Mouse (Mus musculus) gastrocnemius, postnatal 14 days (tissue): Measurements from ENCODE around the gene Smpx. TPM values are rescaled to one million over a fixed set of nuclear protein-coding genes. Genes with fewer than 3 reads are reported as not detected.

Source experiments
- DNase-seq: peaks from one replicate; pipeline ENCODE4 v3.0.0; 2021; ENCODE audit warnings: mixed read lengths
- intact Hi-C: fragments of 180-260 bp; cut with DNase I; formaldehyde crosslinking; loops from one replicate; pipeline ENCODE4 v1.15.1; 2025; ENCODE audit warnings: low total_unique reads
- long read RNA-seq, 2 experiments: library from polyadenylated mRNA; stranded (forward); transcript quantifications; one replicate each; pipeline ENCODE4 v2.0.0; 2021
- total RNA-seq, 2 experiments: library from RNA; stranded (reverse); gene quantifications; 2 replicates each; pipeline ENCODE4 v1.2.3; 2021

Smpx gene
- total RNA-seq: 100 to 1,000 TPM; 453 to 560 TPM
- long read RNA-seq, experiment 1, transcript Smpx-203 (5 exons, 898 nt): minor isoform, 44 of 299 reads
- long read RNA-seq, experiment 1, transcript Smpx-201 (6 exons, 1,152 nt): major isoform, 231 of 299 reads
- long read RNA-seq, experiment 1, partial matches to known transcripts: 7 of 299 reads
- long read RNA-seq, experiment 1, other reads (novel, unspliced or antisense): 13 of 299 reads
- long read RNA-seq, experiment 2, transcript Smpx-201 (6 exons, 1,152 nt): major isoform, 272 of 393 reads
- long read RNA-seq, experiment 2, transcript Smpx-203 (5 exons, 898 nt): minor isoform, 77 of 393 reads
- long read RNA-seq, experiment 2, partial matches to known transcripts: 28 of 393 reads
- long read RNA-seq, experiment 2, other reads (novel, unspliced or antisense): 15 of 393 reads

DNA sequence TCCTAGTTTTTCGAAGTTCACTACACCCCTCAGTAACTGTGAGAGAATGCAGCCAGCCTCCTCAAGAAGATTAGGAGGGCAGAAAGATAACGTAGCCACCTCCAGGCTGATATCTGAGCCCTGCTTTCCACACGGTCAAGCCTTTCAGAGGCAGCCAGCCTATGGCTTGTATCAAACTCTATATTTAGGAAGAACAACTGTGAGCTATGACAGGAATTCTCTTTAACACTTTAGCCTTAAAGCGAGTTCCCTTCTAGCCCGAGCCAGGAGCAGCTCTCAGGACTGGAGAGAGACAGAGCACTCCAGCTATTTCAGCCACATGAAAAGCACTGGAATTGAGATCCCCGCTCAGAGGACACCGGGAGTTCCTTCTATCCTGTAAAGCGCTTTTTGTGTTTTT, at the start of gene Smpx:
Gene Smpx, plus strand, starts transcription at position 49 of the 400 bp plus-strand sequence.
- intact Hi-C loops: no loop called here
- no peak for DNase-seq

DNA sequence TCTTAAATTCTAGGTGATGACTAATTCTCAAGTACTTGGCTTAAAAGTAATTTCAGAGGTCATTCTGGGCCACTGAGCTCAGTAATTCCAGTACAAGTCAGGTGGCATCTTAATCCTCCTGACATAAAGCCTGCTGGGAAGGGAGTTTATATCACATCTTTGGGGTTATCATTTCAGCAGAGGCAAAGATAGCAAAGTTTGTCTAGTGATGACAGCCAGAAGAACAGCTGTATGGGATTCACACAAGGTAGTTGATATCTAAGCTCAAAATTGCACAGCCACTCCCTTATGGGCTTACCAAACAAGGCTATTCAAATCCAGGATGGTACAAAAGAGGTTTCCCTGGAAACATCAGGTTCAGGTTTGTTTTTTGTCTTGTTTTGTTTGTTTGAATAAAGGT, 43.7 kb upstream of the Smpx start:
- no peak for DNase-seq
- intact Hi-C loops: no loop called here

DNA sequence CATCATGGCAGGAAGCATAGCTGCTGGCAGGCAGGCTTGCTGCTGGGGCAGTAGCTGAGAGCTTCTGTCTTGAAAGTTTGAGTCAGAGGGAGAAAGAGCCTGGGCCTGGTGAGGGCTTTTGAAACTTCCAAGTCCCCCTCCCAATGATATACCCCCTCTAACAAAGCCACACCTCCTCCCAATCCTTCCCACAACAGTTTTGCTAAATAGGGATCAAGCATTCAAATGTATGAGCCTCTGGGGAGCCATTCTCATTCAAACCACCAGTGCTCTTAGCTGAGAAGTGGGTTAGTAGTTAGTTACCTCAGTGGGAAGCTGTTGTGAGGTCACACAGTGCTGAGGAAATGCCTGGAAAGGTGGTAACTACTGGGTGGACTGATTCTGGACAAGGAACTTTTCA, 41.4 kb upstream of the Smpx start:
- intact Hi-C loops: no loop called here

DNA sequence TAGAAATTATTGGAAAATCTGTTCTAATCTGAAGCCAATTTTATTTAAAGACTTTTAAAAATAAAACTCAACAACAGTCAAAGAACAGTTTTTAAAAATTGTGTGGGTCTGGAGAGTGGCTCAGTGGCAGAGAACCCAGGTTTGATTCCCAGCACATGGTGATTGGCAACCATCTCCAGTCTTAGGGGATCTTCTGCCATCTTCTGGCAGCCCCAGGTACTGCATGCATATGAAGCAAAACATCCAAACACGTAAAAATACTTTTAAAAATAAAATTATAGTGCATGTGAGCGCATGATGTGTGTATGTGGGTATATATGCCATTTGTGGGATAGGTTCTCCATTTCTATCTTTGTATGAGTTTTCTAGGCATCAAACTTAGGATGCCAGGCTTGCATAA, 26.9 kb upstream of the Smpx start:
- intact Hi-C loops: no loop called here
- DNase-seq: no peak

More for the DNA sequence above, 41.4 kb upstream of the Smpx start:
- no peak for DNase-seq

DNA sequence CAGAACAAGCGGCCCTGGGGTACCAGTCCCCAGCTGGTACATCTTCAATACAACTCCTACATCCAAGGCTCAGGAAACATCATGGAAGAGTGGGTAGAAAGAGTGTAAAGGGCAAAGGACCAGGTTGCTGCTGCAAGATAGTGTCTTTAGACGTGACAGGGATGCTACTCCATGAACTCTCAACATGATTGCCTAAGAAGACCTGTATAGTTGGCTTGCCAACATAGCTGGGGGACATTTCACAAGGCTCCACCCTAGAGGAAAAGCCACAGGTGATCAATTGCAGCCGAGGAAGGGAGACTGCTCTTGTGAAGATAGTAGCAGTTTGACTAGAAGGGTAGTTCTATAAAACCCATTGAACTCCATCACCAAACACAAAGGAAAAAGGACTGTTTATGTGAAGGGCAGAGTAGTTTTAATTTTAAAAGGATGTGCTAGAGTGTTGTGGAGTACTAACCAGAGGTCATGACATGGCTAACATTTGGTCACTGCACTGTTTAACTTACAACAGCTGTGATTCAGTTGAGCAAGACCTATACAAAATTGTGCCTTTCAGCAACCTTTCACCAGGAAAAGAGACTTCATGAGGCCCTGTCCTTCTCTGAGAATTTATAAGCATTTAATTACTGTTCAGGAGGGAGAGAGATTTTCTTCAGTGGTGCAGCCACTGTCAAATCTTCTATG, 23.9 kb upstream of the Smpx start:
- intact Hi-C loops: no loop called here
- no peak for DNase-seq

DNA sequence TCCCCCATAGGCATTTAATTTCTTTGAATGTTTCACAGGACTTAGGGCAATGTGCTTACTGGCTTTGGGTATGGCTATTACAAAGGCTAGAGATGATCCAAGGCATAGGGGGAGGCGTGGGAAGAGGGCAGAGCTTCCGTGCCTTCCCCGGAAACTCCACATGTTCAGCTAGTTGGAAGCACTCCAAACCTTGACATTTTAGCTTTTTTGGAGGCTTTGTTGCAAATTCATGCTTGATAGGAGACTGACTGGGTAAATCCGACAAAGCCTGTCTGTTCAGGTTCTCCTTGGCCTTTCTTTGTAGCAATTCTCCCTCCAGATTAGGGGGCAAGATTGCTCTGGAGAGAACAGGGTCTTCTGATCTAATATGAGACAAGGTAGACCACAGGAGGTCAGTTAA, 7.5 kb upstream of the Smpx start:
- no peak for DNase-seq
- intact Hi-C loops: no loop called here

DNA sequence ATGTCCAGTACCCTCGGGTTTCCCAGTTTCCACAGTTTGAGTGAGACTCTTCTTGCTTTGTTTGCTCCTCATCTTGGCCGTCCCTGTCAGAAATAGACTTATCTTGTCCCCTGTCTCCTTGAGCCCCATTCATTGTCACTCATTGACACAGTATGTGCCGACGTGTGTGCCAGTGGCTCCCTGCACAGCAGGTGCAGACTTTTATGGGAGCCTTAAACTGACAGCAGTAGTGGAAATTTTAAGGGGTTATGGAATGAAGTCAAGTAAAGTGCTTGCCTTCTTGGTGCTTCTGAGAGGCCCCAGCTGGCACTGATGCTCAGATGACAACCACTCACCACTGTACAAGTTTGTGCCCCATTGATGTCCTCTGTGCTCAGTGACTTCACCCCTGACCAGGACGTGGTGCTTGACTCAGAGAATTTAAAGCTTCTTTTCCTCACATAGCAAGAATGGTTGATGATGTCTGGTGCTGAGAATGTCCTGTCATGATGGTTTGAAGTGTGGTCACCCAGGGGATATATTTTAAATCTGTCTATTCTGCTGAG, 1.0 kb upstream of the Smpx start:
- DNase-seq: no peak
- intact Hi-C loops: no loop called here

DNA sequence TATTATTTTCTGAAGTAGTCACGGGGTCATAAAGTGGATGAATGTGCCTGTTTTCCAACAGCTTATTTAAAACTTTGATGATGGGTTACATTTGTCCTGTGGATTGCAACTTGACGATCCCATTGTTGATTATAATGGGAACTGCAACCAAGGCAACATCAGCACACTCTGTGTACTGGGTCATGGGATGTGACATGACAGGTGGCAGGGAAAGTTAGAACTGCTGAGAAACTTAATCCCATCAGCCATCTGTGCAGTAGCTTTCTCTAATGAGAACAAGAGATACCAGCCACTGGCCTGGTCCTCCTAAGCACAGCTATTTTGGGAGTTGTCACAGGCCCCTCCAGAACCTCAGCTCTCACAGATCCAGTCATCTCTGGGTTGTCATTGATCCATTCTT, 8.5 kb downstream of the Smpx start:
- no peak for DNase-seq
- intact Hi-C loops: no loop called here

DNA sequence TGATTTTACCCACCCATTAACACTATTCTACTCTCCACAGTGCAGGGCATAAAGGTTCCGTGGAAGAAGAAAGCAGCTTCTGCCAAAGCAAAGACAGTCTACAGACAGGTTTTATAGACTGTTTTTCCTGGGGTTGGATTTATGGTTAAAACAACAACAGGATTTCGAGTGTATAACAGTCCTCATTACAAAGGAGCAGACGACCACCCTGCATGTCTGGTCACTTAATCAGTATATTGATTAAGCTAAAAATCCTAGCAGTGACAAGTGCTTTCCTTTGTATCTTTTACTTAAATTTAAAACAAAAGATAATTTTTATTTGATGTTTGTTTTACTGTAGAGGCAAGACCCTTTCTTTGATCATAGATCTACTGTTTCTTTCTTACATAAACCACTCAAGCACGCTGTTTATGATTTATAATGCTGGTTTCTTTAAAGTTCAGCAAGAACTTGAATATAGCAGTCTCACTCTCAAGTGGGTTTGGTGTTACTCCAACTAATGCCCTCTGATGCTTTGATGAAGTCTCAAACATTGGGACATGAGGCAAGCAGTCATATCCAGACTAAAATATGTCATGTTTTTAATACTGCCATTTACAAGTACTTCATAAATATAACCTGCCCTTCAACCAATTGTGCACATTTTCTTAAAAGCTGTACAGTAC, 10.0 kb downstream of the Smpx start:
- intact Hi-C loops: no loop called here
- no peak for DNase-seq

DNA sequence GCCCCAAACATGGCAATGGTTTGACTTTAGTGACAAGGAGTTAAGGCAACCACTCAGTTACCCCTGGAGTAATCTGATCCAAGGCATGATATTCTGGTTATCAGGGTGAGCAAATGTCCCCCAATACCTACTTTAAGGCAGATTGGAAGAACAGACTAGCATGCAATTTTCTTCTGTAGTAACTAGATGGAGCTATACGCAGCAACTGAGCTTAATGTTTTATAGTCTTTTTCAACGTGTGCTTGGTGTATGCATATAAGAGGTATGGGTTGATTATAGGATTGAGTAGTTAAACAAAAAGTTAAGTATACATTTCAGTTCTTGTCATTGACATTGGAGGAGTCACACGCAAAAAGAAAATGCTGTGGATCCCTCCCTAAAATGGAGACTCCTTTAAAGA, 21.2 kb downstream of the Smpx start:
- DNase-seq: no peak
- intact Hi-C loops: no loop called here

DNA sequence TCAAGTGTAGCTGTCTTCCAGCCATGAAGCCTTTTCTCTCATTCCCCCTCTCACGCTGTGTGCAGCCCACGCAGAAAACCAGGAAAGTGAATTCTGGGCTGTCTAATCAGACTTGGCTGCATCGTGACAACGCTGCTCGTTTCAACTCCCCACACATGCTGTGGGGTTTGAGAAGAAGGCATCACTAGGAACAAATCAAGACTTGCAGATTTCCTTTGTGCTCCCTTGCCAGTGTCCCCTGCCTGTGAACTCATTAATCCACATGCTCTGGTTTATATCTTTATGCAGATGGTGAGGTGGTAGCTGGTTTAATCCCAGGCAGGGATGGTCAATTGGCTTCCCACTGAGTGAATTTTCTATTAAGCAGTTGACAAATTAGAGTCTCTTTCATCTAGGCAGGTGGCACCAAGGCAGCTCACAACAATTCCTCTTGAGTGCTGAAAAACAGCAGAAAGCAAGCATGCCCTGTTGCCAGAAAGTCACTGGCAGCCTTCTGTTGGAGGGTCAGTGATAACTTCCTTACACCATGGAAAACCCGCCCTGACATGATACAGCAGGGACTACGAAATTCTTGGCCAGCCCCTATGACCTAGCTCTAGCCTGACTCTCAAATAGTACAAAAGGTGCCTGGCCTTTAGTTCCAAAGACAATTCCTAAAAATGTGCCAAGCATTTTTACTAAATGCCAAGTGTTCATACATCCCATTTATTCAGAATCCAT, 32.1 kb downstream of the Smpx start:
- intact Hi-C loops: loop anchor here (10.0 kb wide), 1 partner anchor 1194 kb away; no protein-coding TSS in a partner anchor
- no peak for DNase-seq

DNA sequence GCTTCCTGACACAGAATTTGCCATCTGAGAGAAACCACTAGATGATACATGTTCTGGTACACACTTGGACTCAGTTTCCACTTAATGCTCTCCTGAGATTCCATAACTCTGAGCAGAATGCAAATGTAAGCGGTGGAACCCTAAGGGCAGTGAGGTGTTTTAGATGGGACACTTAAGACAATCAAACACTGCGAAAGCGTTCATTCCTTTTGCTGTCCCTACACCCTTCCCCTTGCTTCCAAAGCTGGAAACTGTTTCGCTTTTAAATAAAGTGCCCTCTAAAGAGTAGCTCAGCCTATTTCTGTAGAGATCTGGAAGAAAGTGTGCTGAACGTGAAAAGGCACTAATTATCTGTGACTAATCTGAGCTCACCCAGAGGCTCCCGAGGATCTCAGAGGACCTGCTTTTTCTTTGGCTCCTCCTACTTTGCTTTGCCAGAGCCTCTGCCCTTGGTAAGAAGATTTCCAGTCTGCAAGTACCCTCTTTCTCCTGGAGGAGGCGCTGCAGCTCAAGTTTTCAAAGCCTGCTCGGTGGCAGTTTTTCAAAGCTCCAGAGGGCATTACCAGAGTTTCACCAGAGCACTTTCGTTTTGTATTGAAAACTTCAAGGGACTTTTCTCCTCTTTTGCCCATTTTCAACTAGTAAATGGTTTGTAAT, 33.1 kb downstream of the Smpx start:
- intact Hi-C loops: loop anchor here (10.0 kb wide), 1 partner anchor 1193 kb away; no protein-coding TSS in a partner anchor
- peak; percentile 48 for DNase-seq

DNA sequence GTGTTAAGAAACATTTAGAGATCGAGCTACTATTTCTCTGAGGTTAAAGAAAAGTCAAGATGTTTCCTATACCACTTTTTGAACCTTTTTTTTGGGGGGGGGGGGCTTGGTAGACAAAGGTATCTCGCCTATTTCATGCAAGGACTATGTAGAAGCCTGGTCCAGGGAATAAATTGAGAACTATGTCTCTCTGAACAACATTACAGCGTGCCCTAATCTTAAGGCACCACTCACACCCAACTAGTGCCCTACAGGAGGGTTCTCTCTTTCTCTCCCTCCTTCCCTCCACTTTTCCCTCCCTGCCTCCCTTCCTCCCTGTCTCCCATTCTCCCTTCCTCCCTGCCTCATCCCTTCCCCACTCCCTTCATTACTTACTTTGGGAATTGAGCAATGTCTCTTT, 33.6 kb downstream of the Smpx start:
- intact Hi-C loops: loop anchor here (10.0 kb wide), 1 partner anchor 1192 kb away; no protein-coding TSS in a partner anchor
- DNase-seq: no peak

DNA sequence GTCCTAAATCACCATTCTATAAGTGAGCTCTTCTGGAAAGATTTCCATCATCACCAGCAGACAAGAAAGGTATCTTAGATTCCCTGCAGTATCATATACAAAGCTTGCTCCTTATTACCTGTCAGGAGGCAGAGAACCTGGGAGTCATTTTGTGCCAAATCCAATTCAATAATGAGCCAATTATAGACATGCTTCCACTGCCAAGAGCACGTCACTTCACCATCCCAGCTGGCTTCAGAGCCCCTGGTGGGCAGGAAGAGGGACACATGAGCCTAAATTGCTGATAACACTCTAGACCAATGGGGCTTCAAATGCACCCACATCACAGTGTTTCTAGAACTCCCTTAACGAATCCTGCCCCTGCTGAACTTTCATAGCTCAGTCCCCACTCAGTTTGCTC, 35.1 kb downstream of the Smpx start:
- DNase-seq: no peak
- intact Hi-C loops: loop anchor here (10.0 kb wide), 1 partner anchor 1191 kb away; no protein-coding TSS in a partner anchor

DNA sequence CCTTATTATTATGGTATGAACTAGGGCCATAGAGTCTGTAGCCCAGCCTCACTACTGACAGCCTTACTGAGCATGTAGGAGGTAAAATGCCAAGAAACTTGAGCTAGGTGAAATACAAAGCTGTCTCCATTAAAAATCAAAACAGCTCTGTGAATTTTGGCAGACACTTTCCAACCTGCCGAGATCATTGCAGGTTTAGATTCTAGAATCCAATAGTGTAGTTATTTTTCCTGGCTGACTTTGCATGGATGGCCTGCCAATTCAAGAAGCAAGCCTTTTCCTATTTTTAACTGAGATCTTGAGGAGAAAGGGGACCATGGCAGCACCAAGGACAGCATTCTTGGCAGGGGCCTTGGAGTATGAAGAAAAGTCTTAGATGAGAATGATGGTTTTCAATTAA, 35.6 kb downstream of the Smpx start:
- DNase-seq: no peak
- intact Hi-C loops: loop anchor here (10.0 kb wide), 1 partner anchor 1190 kb away; no protein-coding TSS in a partner anchor

DNA sequence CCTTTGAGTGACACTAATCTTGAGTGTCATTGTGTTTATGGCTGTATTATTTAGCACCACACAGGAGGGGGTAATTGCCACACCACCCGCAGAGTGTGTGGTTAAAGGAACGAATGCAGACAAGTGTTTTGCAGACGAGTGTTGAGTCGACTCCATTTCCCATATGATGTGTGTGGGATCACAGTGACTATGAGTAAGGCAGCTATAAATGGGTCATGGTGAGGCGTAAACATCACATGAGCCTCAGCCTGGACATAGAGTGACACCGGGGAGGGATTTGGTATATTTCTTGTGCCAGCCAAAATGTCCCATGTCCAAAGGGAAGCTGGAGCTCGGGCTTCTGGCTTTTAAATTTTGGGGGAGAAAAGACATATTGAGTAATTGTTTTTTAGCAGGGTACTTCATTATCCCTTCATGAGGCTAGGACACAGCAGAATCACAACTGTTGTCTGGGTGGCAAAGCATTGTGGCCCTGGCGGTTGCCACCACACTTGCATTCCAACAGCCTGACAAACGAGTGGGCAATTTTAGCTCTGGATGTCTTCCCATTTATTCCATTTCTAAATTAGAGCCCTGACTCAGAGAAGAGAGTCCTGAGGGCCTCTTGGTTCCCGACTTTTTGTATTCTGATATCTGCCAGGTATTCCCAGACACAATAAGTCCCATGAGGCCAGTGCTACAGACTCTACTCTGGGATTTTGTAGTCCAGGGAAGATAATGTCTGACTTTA, 49.3 kb downstream of the Smpx start:
- no peak for DNase-seq
- intact Hi-C loops: no loop called here

DNA sequence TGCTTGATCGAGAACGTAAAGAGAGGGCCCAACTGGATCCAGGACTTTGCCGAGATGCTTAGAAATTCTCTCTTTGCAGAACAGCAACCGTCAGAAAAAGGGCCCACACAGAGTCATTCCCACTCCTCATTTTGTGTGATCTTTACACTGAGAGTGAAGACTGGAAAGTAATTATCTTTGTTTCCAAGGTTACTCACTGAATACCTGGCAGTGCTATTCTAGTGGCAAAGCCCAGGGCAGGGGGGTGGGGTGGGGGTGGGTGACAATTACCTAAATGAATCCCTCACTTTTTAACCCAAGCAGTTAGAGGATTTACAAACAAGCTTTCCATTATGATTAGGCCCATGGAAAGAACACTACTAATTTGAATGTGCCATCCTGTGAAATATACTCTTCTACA, 55.8 kb downstream of the Smpx start:
- DNase-seq: no peak
- intact Hi-C loops: no loop called here

DNA sequence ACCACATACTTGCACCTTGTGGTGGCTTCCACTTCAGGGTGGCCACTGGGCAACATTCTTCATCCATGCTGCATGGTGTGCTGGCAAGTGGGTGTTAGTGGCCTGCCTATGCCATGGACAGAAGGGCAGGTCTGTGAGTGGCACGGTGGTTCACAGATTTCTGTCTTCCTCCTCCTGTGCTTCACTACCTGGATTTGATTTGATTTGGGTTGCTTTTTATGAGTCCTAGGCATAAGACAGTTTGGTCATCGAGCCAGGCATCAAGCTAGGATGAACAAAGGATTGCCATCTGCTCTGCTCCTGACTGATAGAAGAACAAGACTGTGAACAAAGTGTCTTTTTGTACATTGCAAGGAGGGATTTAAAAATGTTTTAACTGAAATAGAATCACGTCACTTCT, 63.8 kb downstream of the Smpx start:
- intact Hi-C loops: no loop called here
- DNase-seq: no peak
